Mouse (Mus musculus) cerebellum, adult 2 months (tissue): ENCODE measurements around the gene Mreg. TPM values are rescaled to one million over a fixed set of nuclear protein-coding genes. Genes with fewer than 3 reads are reported as not detected.

Experiments used
- DNase-seq, 2 experiments: peaks; one replicate each; pipeline ENCODE4 v3.0.0; 2021
- H3K27ac ChIP-seq: fragments of 200-500 bp; 2 replicates; pipeline ENCODE4 v1.5.1; 2012; ENCODE audit warnings: low read length, control low read depth, inconsistent platforms; ENCODE audit not compliant: insufficient read depth
- H3K27me3 ChIP-seq: fragments of 200-500 bp; 2 replicates; pipeline ENCODE4 v1.6.1; 2012; ENCODE audit warnings: inconsistent platforms, mild to moderate bottlenecking, low read length, moderate library complexity; ENCODE audit not compliant: control insufficient read depth, insufficient read depth
- H3K4me1 ChIP-seq: fragments of 200-500 bp; 2 replicates; pipeline ENCODE4 v1.6.1; 2011; ENCODE audit warnings: low read length; ENCODE audit not compliant: control insufficient read depth, insufficient read depth
- H3K4me3 ChIP-seq: fragments of 200-500 bp; replicated peaks from 2 replicates; pipeline ENCODE3; 2011; ENCODE audit warnings: mild to moderate bottlenecking, low read depth, low read length, control low read depth; ENCODE audit not compliant: insufficient read depth
- CTCF ChIP-seq: fragments of 200-500 bp; IDR thresholded peaks from 2 replicates; pipeline ENCODE4 v1.5.1; 2011; ENCODE audit warnings: low read depth, mild to moderate bottlenecking, control low read depth, low read length, moderate library complexity, borderline replicate concordance; ENCODE audit not compliant: insufficient read depth
- POLR2A ChIP-seq: fragments of 200-500 bp; IDR thresholded peaks from 2 replicates; pipeline ENCODE4 v1.6.1; 2011; ENCODE audit warnings: low read length, control low read depth, borderline replicate concordance; ENCODE audit not compliant: insufficient read depth
- WGBS: fragments of 180-500 bp; shearing (Covaris S2); methylation state at CpG from one replicate; pipeline ENCODE4 v1.1.7; 2018; 5-methylcytosine and 5-hydroxymethylcytosine counted together
- polyA plus RNA-seq: library from polyadenylated mRNA; depleted of rRNA; stranded (reverse); fragments of >200 nt; gene quantifications from 2 replicates; pipeline ENCODE4 v1.2.3, GENCODE M21; 2012

Gene Mreg
- polyA plus RNA-seq, 1 experiment, result 25.8 TPM

- 7% methylated on average over 17 of the region's 17 CpGs for WGBS
- Histone ChIP-seq H3K4me1 (peaks cover 17% of the 10 kb centered on the region), H3K27me3 (no peaks in the 10 kb centered on the region), H3K27ac (peak overlapping the region; percentile 76), H3K4me3 (peak overlapping the region; percentile 81)
- peak; percentile 40; the same call in 1 of the 2 replicates for TF ChIP-seq POLR2A
- TF ChIP-seq CTCF, result no peak
- peak; percentile 69 to 71 for DNase-seq
Observed at GRCm38 (mm10) chr1:72210803-72211679, 1.1 kb downstream of the Mreg start.

GRCm38 (mm10) chr1:72208095-72208494 is 4.0 kb downstream of the Mreg start:
- Histone ChIP-seq H3K4me1 (peaks cover 5% of the 10 kb centered on the region), H3K27ac (no peak overlapping the region), H3K4me3 (no peak overlapping the region), H3K27me3 (no peaks in the 10 kb centered on the region)
- no peak for DNase-seq
- 80% methylated on average over 5 of the region's 5 CpGs for WGBS
- no peak for TF ChIP-seq CTCF

- Histone ChIP-seq H3K4me3 (no peak overlapping the region), H3K27ac (no peak overlapping the region), H3K27me3 (no peaks in the 10 kb centered on the region), H3K4me1 (peaks cover 3% of the 10 kb centered on the region; the same call in 1 of the 2 replicates)
- TF ChIP-seq POLR2A (no peak), CTCF (no peak)
- WGBS, result 75% methylated on average over 3 of the region's 3 CpGs
- no peak for DNase-seq
Observed at GRCm38 (mm10) chr1:72205113-72205512, 7.0 kb downstream of the Mreg start.

DNA sequence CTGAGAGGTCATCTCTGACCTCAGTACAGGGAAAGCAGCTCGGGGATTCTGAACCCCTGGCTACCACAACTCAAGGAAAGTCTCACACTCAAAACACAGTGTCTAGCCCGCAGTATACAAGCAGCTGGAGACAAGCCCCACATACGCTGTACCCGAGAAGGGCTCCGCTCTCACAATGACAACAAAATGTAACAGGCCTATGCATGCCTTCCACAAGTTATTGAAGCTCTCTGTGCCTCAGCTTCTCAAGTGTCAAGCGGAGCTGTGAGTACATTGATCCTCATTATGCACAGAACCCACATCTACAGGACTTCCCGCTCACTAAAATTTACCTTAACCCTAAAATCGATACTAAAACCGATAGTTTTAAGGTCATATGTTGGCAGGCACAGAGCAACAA is 8.9 kb downstream of the Mreg start:
- no peaks in the 10 kb centered on the region for H3K27me3 ChIP-seq
- 89% methylated on average over 9 of the region's 9 CpGs for WGBS
- no peak for DNase-seq
- H3K4me3 ChIP-seq, result no peak overlapping the region
- H3K27ac ChIP-seq, result no peak overlapping the region
- peaks cover 3% of the 10 kb centered on the region; the same call in 1 of the 2 replicates for H3K4me1 ChIP-seq
- TF ChIP-seq CTCF (no peak), POLR2A (no peak)

GRCm38 (mm10) chr1:72202705-72203104 is 9.4 kb downstream of the Mreg start:
- no peaks in the 10 kb centered on the region for H3K27me3 ChIP-seq
- WGBS, result 88% methylated on average over 7 of the region's 7 CpGs
- TF ChIP-seq POLR2A (no peak), CTCF (no peak)

GRCm38 (mm10) chr1:72202068-72202467 is 10.0 kb downstream of the Mreg start:
- Histone ChIP-seq H3K27ac (no peak overlapping the region), H3K27me3 (no peaks in the 10 kb centered on the region), H3K4me1 (peaks cover 3% of the 10 kb centered on the region; the same call in 1 of the 2 replicates), H3K4me3 (no peak overlapping the region)
- WGBS, result 73% methylated on average over 2 of the region's 2 CpGs
- TF ChIP-seq CTCF (no peak), POLR2A (no peak)
- DNase-seq, result no peak

More at GRCm38 (mm10) chr1:72202705-72203104, 9.4 kb downstream of the Mreg start:
- H3K4me1 ChIP-seq, result peaks cover 3% of the 10 kb centered on the region; the same call in 1 of the 2 replicates
- H3K27ac ChIP-seq, result no peak overlapping the region
- no peak overlapping the region for H3K4me3 ChIP-seq
- no peak for DNase-seq

DNA sequence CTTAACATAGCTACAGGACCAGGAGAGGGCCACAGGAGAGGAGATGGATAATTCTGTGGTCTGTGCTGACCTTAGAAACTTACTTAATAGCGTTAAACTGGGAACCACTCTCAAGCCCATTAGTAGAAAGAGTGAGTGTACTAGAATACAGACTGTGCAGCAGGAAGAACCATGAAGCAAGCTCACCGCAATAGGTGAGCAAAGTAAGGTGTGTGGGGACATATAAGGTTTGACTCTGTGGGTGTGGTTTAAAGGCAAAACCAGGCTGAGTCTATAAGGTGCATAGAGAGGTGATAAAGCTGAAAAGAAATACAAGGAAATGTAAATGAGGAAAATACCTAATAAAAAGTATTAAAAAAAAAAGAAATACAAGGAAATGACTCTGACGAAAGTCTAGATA is 11.0 kb downstream of the Mreg start:
- 95% methylated on average over 3 of the region's 3 CpGs for WGBS
- no peak for TF ChIP-seq CTCF
- no peak for DNase-seq
- Histone ChIP-seq H3K27ac (no peak overlapping the region), H3K4me3 (no peak overlapping the region), H3K4me1 (peaks cover 3% of the 10 kb centered on the region; the same call in 1 of the 2 replicates), H3K27me3 (no peaks in the 10 kb centered on the region)
